Mouse (Mus musculus) olfactory bulb, adult 2 months (tissue): ENCODE results near the gene Tsga10. TPM values are rescaled to one million over a fixed set of nuclear protein-coding genes. Genes with fewer than 3 reads are reported as not detected.

Source experiments
- H3K27ac ChIP-seq: fragments of 200-500 bp; 2 replicates; pipeline ENCODE4 v1.5.1; 2012; ENCODE audit warnings: low read depth, low read length; ENCODE audit not compliant: insufficient read depth
- H3K4me1 ChIP-seq: fragments of 200-500 bp; 2 replicates; pipeline ENCODE4 v1.6.1; 2012; ENCODE audit warnings: low read length; ENCODE audit not compliant: control insufficient read depth, insufficient read depth
- H3K4me3 ChIP-seq: fragments of 200-500 bp; 2 replicates; pipeline ENCODE4 v1.5.1; 2012; ENCODE audit warnings: mild to moderate bottlenecking, low read depth, low read length, moderate library complexity; ENCODE audit not compliant: insufficient read depth
- CTCF ChIP-seq: fragments of 200-500 bp; IDR thresholded peaks from 2 replicates; pipeline ENCODE4 v1.5.1; 2012; ENCODE audit warnings: low read depth, mild to moderate bottlenecking, low read length, moderate library complexity; ENCODE audit not compliant: insufficient read depth
- POLR2A ChIP-seq: fragments of 200-500 bp; IDR thresholded peaks from 2 replicates; pipeline ENCODE4 v1.6.1; 2012; ENCODE audit warnings: mild to moderate bottlenecking, low read depth, low read length, moderate library complexity; ENCODE audit not compliant: insufficient read depth
- WGBS: fragments of 180-500 bp; shearing (Covaris S2); methylation state at CpG from one replicate; pipeline ENCODE4 v1.1.7; 2018; 5-methylcytosine and 5-hydroxymethylcytosine counted together
- polyA plus RNA-seq: library from polyadenylated mRNA; stranded (reverse); fragments of >200 nt; gene quantifications from 2 replicates; pipeline ENCODE4 v1.2.4, GENCODE M21; 2012; ENCODE audit warnings: low replicate concordance; ENCODE audit not compliant: missing spikeins, insufficient read depth, insufficient read length

The Tsga10 gene
- not detected in 2 replicates for polyA plus RNA-seq

GRCm38 (mm10) chr1:37866286-37866685, at the start of gene Tsga10:
TSS of gene Tsga10 (minus strand) at chr1:37866429.
- WGBS: 76% methylated on average over 6 of the region's 6 CpGs
- no peak for TF ChIP-seq CTCF
- no peak for TF ChIP-seq POLR2A
- Histone ChIP-seq H3K27ac (peak within 1 kb of the TSS; percentile 89), H3K4me3 (peak within 1 kb of the TSS; percentile 66), H3K4me1 (no peaks in the 10 kb centered on the region)

- peaks cover 3% of the 10 kb centered on the region for H3K4me1 ChIP-seq
- WGBS: 82% methylated on average over 2 of the region's 2 CpGs
- H3K27ac ChIP-seq: no peak overlapping the region
- no peak for TF ChIP-seq POLR2A
- no peak for TF ChIP-seq CTCF
- no peak overlapping the region for H3K4me3 ChIP-seq
Measured at GRCm38 (mm10) chr1:37912751-37913150, 46.5 kb upstream of the Tsga10 start.

GRCm38 (mm10) chr1:37903178-37903577, 36.9 kb upstream of the Tsga10 start:
- WGBS: 42% methylated on average over 6 of the region's 6 CpGs
- Histone ChIP-seq H3K4me1 (no peaks in the 10 kb centered on the region), H3K27ac (no peak overlapping the region), H3K4me3 (no peak overlapping the region)
- TF ChIP-seq CTCF: 0 out of 2 replicates have a peak, but pooled peaks have one; percentile 11
- TF ChIP-seq POLR2A: no peak

- no peak overlapping the region for H3K4me3 ChIP-seq
- TF ChIP-seq POLR2A (no peak), CTCF (no peak)
- no peak overlapping the region for H3K27ac ChIP-seq
- H3K4me1 ChIP-seq: no peaks in the 10 kb centered on the region
- WGBS: 66% methylated on average over 6 of the region's 6 CpGs
Measured at GRCm38 (mm10) chr1:37900288-37900687, 34.1 kb upstream of the Tsga10 start.

- Histone ChIP-seq H3K4me3 (no peak overlapping the region), H3K4me1 (no peaks in the 10 kb centered on the region), H3K27ac (no peak overlapping the region)
- TF ChIP-seq POLR2A (no peak), CTCF (no peak)
- 87% methylated on average over 4 of the region's 4 CpGs for WGBS
Measured at GRCm38 (mm10) chr1:37899816-37900215, 33.6 kb upstream of the Tsga10 start.

GRCm38 (mm10) chr1:37894606-37895005, 28.4 kb upstream of the Tsga10 start:
- Histone ChIP-seq H3K4me1 (no peaks in the 10 kb centered on the region), H3K27ac (no peak overlapping the region), H3K4me3 (no peak overlapping the region)
- no peak for TF ChIP-seq CTCF
- no peak for TF ChIP-seq POLR2A

GRCm38 (mm10) chr1:37891400-37891799, 25.2 kb upstream of the Tsga10 start:
- TF ChIP-seq CTCF: no peak
- no peak for TF ChIP-seq POLR2A
- WGBS: 46% methylated on average over 3 of the region's 3 CpGs
- Histone ChIP-seq H3K4me3 (no peak overlapping the region), H3K27ac (no peak overlapping the region), H3K4me1 (no peaks in the 10 kb centered on the region)

GRCm38 (mm10) chr1:37890025-37890652, 23.9 kb upstream of the Tsga10 start, which contains the start of the genes Mitd1 and Mrpl30:
TSS of gene Mitd1 (minus strand) at chr1:37890411.
TSS of gene Mrpl30 (plus strand) at chr1:37890477.
- TF ChIP-seq CTCF (no peak), POLR2A (peak; percentile 77)
- Histone ChIP-seq H3K27ac (peak within 1 kb of the TSS; percentile 67; the same call in 1 of the 2 replicates), H3K4me3 (peak within 1 kb of the TSS; percentile 92), H3K4me1 (no peaks in the 10 kb centered on the region)
- WGBS: under 1% methylated on average over 41 of the region's 41 CpGs

GRCm38 (mm10) chr1:37889206-37889605, 23.0 kb upstream of the Tsga10 start:
- Histone ChIP-seq H3K4me3 (no peak overlapping the region), H3K4me1 (no peaks in the 10 kb centered on the region), H3K27ac (no peak overlapping the region)
- 80% methylated on average over 7 of the region's 7 CpGs for WGBS
- TF ChIP-seq CTCF (no peak), POLR2A (no peak)
